Mouse (Mus musculus) hindbrain, postnatal 0 days (tissue): Measurements from ENCODE around the gene Exoc4. TPM values are rescaled to one million over a fixed set of nuclear protein-coding genes. Genes with fewer than 3 reads are reported as not detected.

ENCODE experiments used
- ATAC-seq: fragments of 200-750 bp; cut with Nextera tagmentation; 2 replicates; pipeline ENCODE4 v1.8.0; 2017; ENCODE audit warnings: mild to moderate bottlenecking, moderate TSS enrichment, moderate library complexity
- DNase-seq: peaks from one replicate; pipeline ENCODE4 v3.0.0-alpha.2; 2015; ENCODE audit warnings: low spot score
- H3K27ac ChIP-seq: fragments of 300-500 bp; sonication (generic); 2 replicates; pipeline ENCODE4 v1.5.1; 2014; ENCODE audit warnings: mild to moderate bottlenecking
- H3K27me3 ChIP-seq: fragments of 300-500 bp; sonication (generic); 2 replicates; pipeline ENCODE4 v1.6.1; 2014; ENCODE audit warnings: low read length, mixed read lengths; ENCODE audit not compliant: insufficient read depth
- H3K36me3 ChIP-seq: fragments of 300-500 bp; sonication (generic); 2 replicates; pipeline ENCODE4 v1.6.1; 2014; ENCODE audit warnings: low read length, mixed read lengths; ENCODE audit not compliant: insufficient read depth
- H3K4me1 ChIP-seq: fragments of 300-500 bp; sonication (generic); 2 replicates; pipeline ENCODE4 v1.6.1; 2014; ENCODE audit warnings: antibody characterized with exemption, low read length, mixed read lengths; ENCODE audit not compliant: insufficient read depth
- H3K4me2 ChIP-seq: fragments of 300-500 bp; sonication (generic); 2 replicates; pipeline ENCODE4 v1.6.1; 2014; ENCODE audit warnings: low read depth, mild to moderate bottlenecking, low read length, moderate library complexity, mixed read lengths
- H3K4me3 ChIP-seq: fragments of 300-500 bp; sonication (generic); 2 replicates; pipeline ENCODE4 v1.5.1; 2014; ENCODE audit warnings: low read length
- H3K9ac ChIP-seq: fragments of 300-500 bp; sonication (generic); replicated peaks from 2 replicates; pipeline ENCODE4 v1.6.1; 2014; ENCODE audit warnings: mild to moderate bottlenecking, low read length, moderate library complexity, mixed read lengths
- H3K9me3 ChIP-seq: fragments of 300-500 bp; sonication (generic); 2 replicates; pipeline ENCODE4 v1.6.1; 2016; ENCODE audit warnings: low read length, mixed read lengths
- CTCF ChIP-seq: IDR thresholded peaks from 2 replicates; pipeline ENCODE4 v1.5.1; 2016; ENCODE audit warnings: antibody characterized with exemption, control low read depth, low read depth
- WGBS: fragments of 180-500 bp; shearing (Covaris S2); extraction: QIAGEN DNeasy Blood & Tissue Kit; methylation state at CpG from one replicate; pipeline ENCODE4 v1.1.7; 2014; 5-methylcytosine and 5-hydroxymethylcytosine counted together
- polyA plus RNA-seq: library from polyadenylated mRNA; unstranded; fragments of >200 nt; fragmentation: Nextera tagmentation; extraction: Ambion mirVana; gene quantifications from 2 replicates; pipeline ENCODE4 v1.2.1, GENCODE M21; 2015
- total RNA-seq: library from RNA; depleted of rRNA; stranded (reverse); fragments of >200 nt; gene quantifications from 2 replicates; pipeline ENCODE4 v1.2.3, GENCODE M21; 2014

Exoc4 gene
- total and polyA plus RNA-seq, 2 experiments from 2014 or later = 30.0 to 70.6 TPM

- H3K27me3 ChIP-seq = no peaks in the 10 kb centered on the region
- ATAC-seq (no peak), DNase-seq (no peak)
- no peak overlapping the region for H3K9ac ChIP-seq
- no peak overlapping the region for H3K4me2 ChIP-seq
- peaks cover 6% of the 10 kb centered on the region; the same call in 1 of the 2 replicates for H3K4me1 ChIP-seq
- no peak for TF ChIP-seq CTCF
- 92% methylated on average over 23 of the region's 23 CpGs for WGBS
- no peaks in the 10 kb centered on the region for H3K9me3 ChIP-seq
- no peaks in the 10 kb centered on the region for H3K36me3 ChIP-seq
- H3K27ac ChIP-seq = no peak overlapping the region
- no peak overlapping the region for H3K4me3 ChIP-seq
Measured at GRCm38 (mm10) chr6:33247576-33248355, 1.1 kb upstream of the Exoc4 start.

GRCm38 (mm10) chr6:33256638-33257037 is 7.8 kb downstream of the Exoc4 start:
- no peak overlapping the region for H3K4me2 ChIP-seq
- ATAC-seq (no peak), DNase-seq (no peak)
- no peak overlapping the region for H3K4me3 ChIP-seq
- WGBS = 80% methylated on average over 4 of the region's 4 CpGs
- H3K4me1 ChIP-seq = no peaks in the 10 kb centered on the region
- no peaks in the 10 kb centered on the region for H3K9me3 ChIP-seq
- no peak overlapping the region for H3K9ac ChIP-seq
- no peak overlapping the region for H3K27ac ChIP-seq
- no peaks in the 10 kb centered on the region for H3K27me3 ChIP-seq
- no peaks in the 10 kb centered on the region for H3K36me3 ChIP-seq
- TF ChIP-seq CTCF = no peak

GRCm38 (mm10) chr6:33257076-33257789 is 8.3 kb downstream of the Exoc4 start:
- Histone ChIP-seq H3K4me1 (no peaks in the 10 kb centered on the region), H3K4me2 (no peak overlapping the region), H3K4me3 (no peak overlapping the region), H3K36me3 (no peaks in the 10 kb centered on the region), H3K9ac (no peak overlapping the region), H3K27me3 (no peaks in the 10 kb centered on the region), H3K27ac (no peak overlapping the region), H3K9me3 (no peaks in the 10 kb centered on the region)
- WGBS = 62% methylated on average over 5 of the region's 5 CpGs
- TF ChIP-seq CTCF = no peak
- DNase-seq (no peak), ATAC-seq (no peak)

GRCm38 (mm10) chr6:33259926-33260325 is 11.0 kb downstream of the Exoc4 start:
- Histone ChIP-seq H3K4me3 (no peak overlapping the region), H3K36me3 (no peaks in the 10 kb centered on the region; the same call in 1 of the 2 replicates), H3K27me3 (no peaks in the 10 kb centered on the region), H3K4me1 (no peaks in the 10 kb centered on the region), H3K4me2 (no peak overlapping the region), H3K9ac (no peak overlapping the region), H3K9me3 (no peaks in the 10 kb centered on the region), H3K27ac (no peak overlapping the region)
- ATAC-seq (no peak), DNase-seq (no peak)
- TF ChIP-seq CTCF = no peak
- WGBS = 86% methylated on average over 5 of the region's 5 CpGs

- WGBS = 99% methylated on average over 3 of the region's 3 CpGs
Measured at GRCm38 (mm10) chr6:33261606-33262005, 12.7 kb downstream of the Exoc4 start.

GRCm38 (mm10) chr6:33263950-33264349 is 15.1 kb downstream of the Exoc4 start:
- H3K4me3 ChIP-seq = no peak overlapping the region
- TF ChIP-seq CTCF = no peak
- no peaks in the 10 kb centered on the region for H3K4me1 ChIP-seq
- no peaks in the 10 kb centered on the region for H3K9me3 ChIP-seq
- peaks cover 6% of the 10 kb centered on the region for H3K36me3 ChIP-seq
- DNase-seq (no peak), ATAC-seq (no peak)
- 61% methylated on average over 5 of the region's 5 CpGs for WGBS
- no peak overlapping the region for H3K27ac ChIP-seq
- H3K9ac ChIP-seq = no peak overlapping the region
- H3K4me2 ChIP-seq = no peak overlapping the region
- H3K27me3 ChIP-seq = no peaks in the 10 kb centered on the region

More at GRCm38 (mm10) chr6:33261606-33262005, 12.7 kb downstream of the Exoc4 start:
- Histone ChIP-seq H3K4me3 (no peak overlapping the region), H3K36me3 (no peaks in the 10 kb centered on the region; the same call in none of the 2 replicates), H3K27ac (no peak overlapping the region), H3K9me3 (no peaks in the 10 kb centered on the region), H3K27me3 (no peaks in the 10 kb centered on the region), H3K9ac (no peak overlapping the region), H3K4me2 (no peak overlapping the region), H3K4me1 (no peaks in the 10 kb centered on the region)
- DNase-seq (no peak), ATAC-seq (no peak)
- no peak for TF ChIP-seq CTCF
